Mouse (Mus musculus): ENCODE measurements around the gene Dnah6. TPM values are rescaled to one million over a fixed set of nuclear protein-coding genes. Genes with fewer than 3 reads are reported as not detected.

Dnah6 gene
- total and polyA plus RNA-seq, 2 experiments from 2014 or later: 0.12 TPM; not detected in 1

GRCm38 (mm10) chr6:73143403-73143802, 78.0 kb downstream of the Dnah6 start:
- no peaks in the 10 kb centered on the region for H3K9me3 ChIP-seq (replicated peaks; ENCODE audit: control insufficient read depth, low read length)
- 87% methylated on average over 7 of the region's 7 CpGs for WGBS

GRCm38 (mm10) chr6:73142776-73143175, 78.7 kb downstream of the Dnah6 start:
- Histone ChIP-seq H3K4me1 (ENCODE audit: control insufficient read depth, insufficient read depth) (no peaks in the 10 kb centered on the region), H3K4me2 (ENCODE audit: low read depth, low read length) (no peak overlapping the region), H3K36me3 (replicated peaks; ENCODE audit: control insufficient read depth, insufficient read depth, low read length) (no peaks in the 10 kb centered on the region), H3K27ac (ENCODE audit: low read depth) (no peak overlapping the region), H3K9ac (replicated peaks; ENCODE audit: low read depth, low read length) (no peak overlapping the region), H3K27me3 (ENCODE audit: control insufficient read depth, insufficient read depth, low read length) (no peaks in the 10 kb centered on the region), H3K9me3 (replicated peaks; ENCODE audit: control insufficient read depth, low read length) (no peaks in the 10 kb centered on the region), H3K4me3 (ENCODE audit: low read depth, low read length) (no peak overlapping the region)
- WGBS: 89% methylated on average over 4 of the region's 4 CpGs
- ATAC-seq (ENCODE audit: insufficient read depth, low read depth) (no peak), DNase-seq (ENCODE audit: low spot score) (no peak)
- no peak for TF ChIP-seq CTCF (IDR thresholded peaks at IDR 0.05; ENCODE audit: low read depth)
- no peak for TF ChIP-seq EP300 (IDR thresholded peaks at IDR 0.05; ENCODE audit: low read depth)

More at GRCm38 (mm10) chr6:73143403-73143802, 78.0 kb downstream of the Dnah6 start:
- H3K27ac ChIP-seq (ENCODE audit: low read depth): no peak overlapping the region
- no peaks in the 10 kb centered on the region for H3K4me1 ChIP-seq (ENCODE audit: control insufficient read depth, insufficient read depth)
- H3K27me3 ChIP-seq (ENCODE audit: control insufficient read depth, insufficient read depth, low read length): no peaks in the 10 kb centered on the region
- ATAC-seq (ENCODE audit: insufficient read depth, low read depth) (no peak), DNase-seq (ENCODE audit: low spot score) (no peak)
- no peak overlapping the region for H3K4me3 ChIP-seq (ENCODE audit: low read depth, low read length)
- H3K36me3 ChIP-seq (replicated peaks; ENCODE audit: control insufficient read depth, insufficient read depth, low read length): no peaks in the 10 kb centered on the region
- H3K9ac ChIP-seq (replicated peaks; ENCODE audit: low read depth, low read length): no peak overlapping the region
- TF ChIP-seq EP300 (IDR thresholded peaks at IDR 0.05; ENCODE audit: low read depth) (no peak), CTCF (IDR thresholded peaks at IDR 0.05; ENCODE audit: low read depth) (no peak)
- H3K4me2 ChIP-seq (ENCODE audit: low read depth, low read length): no peak overlapping the region

- no peak for DNase-seq (ENCODE audit: low spot score)
- Histone ChIP-seq H3K27me3 (ENCODE audit: control insufficient read depth, insufficient read depth, low read length) (no peaks in the 10 kb centered on the region), H3K4me2 (ENCODE audit: low read depth, low read length) (no peak overlapping the region), H3K4me1 (ENCODE audit: control insufficient read depth, insufficient read depth) (no peaks in the 10 kb centered on the region), H3K36me3 (replicated peaks; ENCODE audit: control insufficient read depth, insufficient read depth, low read length) (no peaks in the 10 kb centered on the region), H3K27ac (ENCODE audit: low read depth) (no peak overlapping the region), H3K9ac (replicated peaks; ENCODE audit: low read depth, low read length) (no peak overlapping the region), H3K4me3 (ENCODE audit: low read depth, low read length) (no peak overlapping the region), H3K9me3 (replicated peaks; ENCODE audit: control insufficient read depth, low read length) (no peaks in the 10 kb centered on the region)
- WGBS: 71% methylated on average over 3 of the region's 3 CpGs
- no peak for TF ChIP-seq EP300 (IDR thresholded peaks at IDR 0.05; ENCODE audit: low read depth)
- no peak for ATAC-seq (ENCODE audit: insufficient read depth, low read depth)
Observed at GRCm38 (mm10) chr6:73140836-73141235, 80.6 kb downstream of the Dnah6 start.

GRCm38 (mm10) chr6:73132784-73133183, 88.7 kb downstream of the Dnah6 start:
- Histone ChIP-seq H3K9ac (replicated peaks; ENCODE audit: low read depth, low read length) (no peak overlapping the region), H3K9me3 (replicated peaks; ENCODE audit: control insufficient read depth, low read length) (no peaks in the 10 kb centered on the region), H3K27ac (ENCODE audit: low read depth) (no peak overlapping the region), H3K27me3 (ENCODE audit: control insufficient read depth, insufficient read depth, low read length) (no peaks in the 10 kb centered on the region), H3K4me2 (ENCODE audit: low read depth, low read length) (no peak overlapping the region), H3K4me3 (ENCODE audit: low read depth, low read length) (no peak overlapping the region), H3K36me3 (replicated peaks; ENCODE audit: control insufficient read depth, insufficient read depth, low read length) (no peaks in the 10 kb centered on the region), H3K4me1 (ENCODE audit: control insufficient read depth, insufficient read depth) (no peaks in the 10 kb centered on the region)
- ATAC-seq (ENCODE audit: insufficient read depth, low read depth) (no peak), DNase-seq (ENCODE audit: low spot score) (no peak)
- WGBS: 45% methylated on average over 5 of the region's 5 CpGs
- no peak for TF ChIP-seq CTCF (IDR thresholded peaks at IDR 0.05; ENCODE audit: low read depth)
- no peak for TF ChIP-seq EP300 (IDR thresholded peaks at IDR 0.05; ENCODE audit: low read depth)

GRCm38 (mm10) chr6:73127594-73127993, 93.9 kb downstream of the Dnah6 start:
- ATAC-seq (ENCODE audit: insufficient read depth, low read depth): no peak
- no peak for DNase-seq (ENCODE audit: low spot score)
- no peak for TF ChIP-seq CTCF (IDR thresholded peaks at IDR 0.05; ENCODE audit: low read depth)
- no peak for TF ChIP-seq EP300 (IDR thresholded peaks at IDR 0.05; ENCODE audit: low read depth)
- Histone ChIP-seq H3K9ac (replicated peaks; ENCODE audit: low read depth, low read length) (no peak overlapping the region), H3K9me3 (replicated peaks; ENCODE audit: control insufficient read depth, low read length) (no peaks in the 10 kb centered on the region), H3K27ac (ENCODE audit: low read depth) (no peak overlapping the region), H3K4me2 (ENCODE audit: low read depth, low read length) (no peak overlapping the region), H3K4me1 (ENCODE audit: control insufficient read depth, insufficient read depth) (no peaks in the 10 kb centered on the region), H3K27me3 (ENCODE audit: control insufficient read depth, insufficient read depth, low read length) (no peaks in the 10 kb centered on the region), H3K4me3 (ENCODE audit: low read depth, low read length) (no peak overlapping the region), H3K36me3 (replicated peaks; ENCODE audit: control insufficient read depth, insufficient read depth, low read length) (no peaks in the 10 kb centered on the region)
- WGBS: 54% methylated on average over 9 of the region's 9 CpGs

GRCm38 (mm10) chr6:73120348-73120747, 101.1 kb downstream of the Dnah6 start:
- ATAC-seq (ENCODE audit: insufficient read depth, low read depth): no peak
- H3K27me3 ChIP-seq (ENCODE audit: control insufficient read depth, insufficient read depth, low read length): no peaks in the 10 kb centered on the region
- no peak for DNase-seq (ENCODE audit: low spot score)
- H3K36me3 ChIP-seq (replicated peaks; ENCODE audit: control insufficient read depth, insufficient read depth, low read length): no peaks in the 10 kb centered on the region
- H3K4me2 ChIP-seq (ENCODE audit: low read depth, low read length): no peak overlapping the region
- WGBS: 83% methylated on average over 11 of the region's 11 CpGs
- TF ChIP-seq EP300 (IDR thresholded peaks at IDR 0.05; ENCODE audit: low read depth): no peak
- TF ChIP-seq CTCF (IDR thresholded peaks at IDR 0.05; ENCODE audit: low read depth): no peak
- no peak overlapping the region for H3K4me3 ChIP-seq (ENCODE audit: low read depth, low read length)
- H3K9ac ChIP-seq (replicated peaks; ENCODE audit: low read depth, low read length): no peak overlapping the region
- no peak overlapping the region for H3K27ac ChIP-seq (ENCODE audit: low read depth)
- no peaks in the 10 kb centered on the region for H3K9me3 ChIP-seq (replicated peaks; ENCODE audit: control insufficient read depth, low read length)
- no peaks in the 10 kb centered on the region for H3K4me1 ChIP-seq (ENCODE audit: control insufficient read depth, insufficient read depth)

Measured in heart, postnatal 0 days (tissue).